Mouse (Mus musculus): ENCODE measurements around the gene Mex3b. TPM values are rescaled to one million over a fixed set of nuclear protein-coding genes. Genes with fewer than 3 reads are reported as not detected.

Mex3b gene
- polyA plus RNA-seq, 1 experiment, result 54.8 TPM

DNA sequence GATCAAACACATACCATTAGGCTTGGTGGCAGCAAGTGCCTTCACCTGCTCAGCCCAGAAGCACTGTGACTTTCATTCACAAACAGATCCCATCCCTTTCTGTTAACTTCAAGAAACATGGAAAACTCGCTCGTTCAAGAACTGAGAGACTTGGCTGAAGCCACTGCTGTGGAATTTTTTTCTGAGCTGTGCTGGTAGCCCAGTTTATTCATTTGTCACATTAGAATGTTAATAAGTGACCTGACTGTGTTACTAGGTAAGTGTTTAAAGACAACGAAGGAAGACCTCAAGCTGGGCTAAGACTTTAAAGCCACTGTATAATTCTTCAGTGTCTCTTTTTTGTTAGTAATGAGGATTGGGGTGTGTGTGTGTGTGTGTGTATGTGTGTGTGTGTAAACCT, 35.9 kb downstream of the Mex3b start:
- Histone ChIP-seq H3K4me1 (ENCODE audit: control insufficient read depth, insufficient read depth, low read length) (no peaks in the 10 kb centered on the region), H3K27me3 (ENCODE audit: control insufficient read depth, insufficient read depth, low read length) (no peaks in the 10 kb centered on the region), H3K27ac (ENCODE audit: control insufficient read depth, insufficient read depth, low read depth, low read length) (no peak overlapping the region), H3K36me3 (ENCODE audit: control insufficient read depth, insufficient read depth, low read length) (no peaks in the 10 kb centered on the region), H3K4me3 (ENCODE audit: control insufficient read depth, low read depth, low read length) (no peak overlapping the region)
- TF ChIP-seq POLR2A (IDR thresholded peaks at IDR 0.05; ENCODE audit: control insufficient read depth, low read depth, low read length), result no peak
- TF ChIP-seq CTCF (IDR thresholded peaks at IDR 0.05; ENCODE audit: control insufficient read depth, insufficient read depth, insufficient replicate concordance, low read depth, low read length), result no peak

GRCm38 (mm10) chr7:82905527-82905926, 38.4 kb downstream of the Mex3b start:
- H3K27me3 ChIP-seq (ENCODE audit: control insufficient read depth, insufficient read depth, low read length), result no peaks in the 10 kb centered on the region
- no peak overlapping the region for H3K27ac ChIP-seq (ENCODE audit: control insufficient read depth, insufficient read depth, low read depth, low read length)
- H3K4me1 ChIP-seq (ENCODE audit: control insufficient read depth, insufficient read depth, low read length), result no peaks in the 10 kb centered on the region
- no peaks in the 10 kb centered on the region for H3K36me3 ChIP-seq (ENCODE audit: control insufficient read depth, insufficient read depth, low read length)
- no peak for TF ChIP-seq POLR2A (IDR thresholded peaks at IDR 0.05; ENCODE audit: control insufficient read depth, low read depth, low read length)
- no peak for TF ChIP-seq CTCF (IDR thresholded peaks at IDR 0.05; ENCODE audit: control insufficient read depth, insufficient read depth, insufficient replicate concordance, low read depth, low read length)
- no peak overlapping the region for H3K4me3 ChIP-seq (ENCODE audit: control insufficient read depth, low read depth, low read length)

- Histone ChIP-seq H3K27ac (ENCODE audit: control insufficient read depth, insufficient read depth, low read depth, low read length) (no peak overlapping the region), H3K36me3 (ENCODE audit: control insufficient read depth, insufficient read depth, low read length) (no peaks in the 10 kb centered on the region), H3K4me3 (ENCODE audit: control insufficient read depth, low read depth, low read length) (no peak overlapping the region), H3K4me1 (ENCODE audit: control insufficient read depth, insufficient read depth, low read length) (no peaks in the 10 kb centered on the region), H3K27me3 (ENCODE audit: control insufficient read depth, insufficient read depth, low read length) (no peaks in the 10 kb centered on the region)
- TF ChIP-seq POLR2A (IDR thresholded peaks at IDR 0.05; ENCODE audit: control insufficient read depth, low read depth, low read length) (no peak), CTCF (IDR thresholded peaks at IDR 0.05; ENCODE audit: control insufficient read depth, insufficient read depth, insufficient replicate concordance, low read depth, low read length) (no peak)
Measured at GRCm38 (mm10) chr7:82907081-82907480, 39.9 kb downstream of the Mex3b start.

DNA sequence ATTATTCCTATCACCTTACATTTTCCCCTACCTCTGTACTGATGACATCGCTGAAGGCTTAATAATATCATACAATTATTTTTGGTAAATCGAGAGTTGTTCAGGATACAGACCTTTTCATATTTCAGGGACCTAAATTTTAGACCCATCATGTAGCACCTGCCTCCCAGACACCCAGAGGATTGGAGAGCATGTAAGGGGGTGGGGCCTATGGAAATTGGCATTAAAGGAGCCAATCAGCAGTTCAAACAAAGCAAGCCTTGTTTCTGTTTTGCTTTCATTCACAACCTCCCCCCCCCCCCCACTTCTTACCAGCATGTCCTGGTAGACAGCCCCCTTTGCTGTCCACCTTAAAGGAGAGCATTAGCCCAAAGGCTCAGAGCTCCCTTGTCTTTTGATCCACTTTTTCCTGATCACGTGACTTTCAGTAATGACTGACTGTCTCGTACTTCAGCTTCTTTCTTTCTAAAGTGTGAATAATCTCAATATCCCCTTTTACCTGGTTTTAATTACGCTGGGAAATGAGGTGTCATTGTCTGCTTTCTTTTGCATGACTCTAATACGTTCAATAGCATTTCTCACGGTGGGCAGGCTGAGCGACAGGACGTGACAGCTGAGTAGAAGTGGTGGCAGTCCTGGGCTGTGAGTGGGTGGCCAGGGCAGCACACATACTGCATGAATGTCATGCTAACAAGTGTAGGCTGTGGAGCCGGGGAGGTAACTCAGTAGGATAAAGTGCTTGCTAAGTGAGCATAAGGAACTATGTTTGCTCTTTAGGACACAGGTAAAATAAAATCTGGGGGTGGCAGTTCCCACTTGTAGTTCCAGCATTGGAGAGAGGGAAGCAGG, 43.6 kb downstream of the Mex3b start:
- TF ChIP-seq POLR2A (IDR thresholded peaks at IDR 0.05; ENCODE audit: control insufficient read depth, low read depth, low read length) (no peak), CTCF (IDR thresholded peaks at IDR 0.05; ENCODE audit: control insufficient read depth, insufficient read depth, insufficient replicate concordance, low read depth, low read length) (no peak)
- Histone ChIP-seq H3K36me3 (ENCODE audit: control insufficient read depth, insufficient read depth, low read length) (no peaks in the 10 kb centered on the region), H3K27ac (ENCODE audit: control insufficient read depth, insufficient read depth, low read depth, low read length) (no peak overlapping the region), H3K4me1 (ENCODE audit: control insufficient read depth, insufficient read depth, low read length) (no peaks in the 10 kb centered on the region), H3K4me3 (ENCODE audit: control insufficient read depth, low read depth, low read length) (no peak overlapping the region), H3K27me3 (ENCODE audit: control insufficient read depth, insufficient read depth, low read length) (no peaks in the 10 kb centered on the region)

DNA sequence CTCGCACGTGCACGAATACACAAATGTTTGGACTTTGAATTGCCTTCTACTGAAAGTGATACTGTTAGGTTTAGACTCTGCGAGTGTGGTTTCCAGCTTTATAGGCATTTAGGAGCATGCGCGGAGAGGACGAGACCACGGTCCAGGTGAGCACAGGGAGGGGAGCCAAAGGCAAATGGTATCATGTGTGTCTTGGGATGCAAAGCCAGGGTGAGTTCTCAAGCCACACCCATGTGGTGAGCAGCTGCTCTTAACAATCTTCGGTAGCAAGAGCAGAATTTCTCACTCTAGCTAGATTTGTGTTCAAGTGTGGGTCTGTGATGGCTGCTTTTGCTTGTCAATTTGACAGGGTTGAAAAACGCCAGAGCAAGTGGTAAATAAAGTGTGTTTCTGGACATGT, 44.4 kb downstream of the Mex3b start:
- Histone ChIP-seq H3K36me3 (ENCODE audit: control insufficient read depth, insufficient read depth, low read length) (no peaks in the 10 kb centered on the region), H3K27ac (ENCODE audit: control insufficient read depth, insufficient read depth, low read depth, low read length) (no peak overlapping the region), H3K4me1 (ENCODE audit: control insufficient read depth, insufficient read depth, low read length) (no peaks in the 10 kb centered on the region), H3K4me3 (ENCODE audit: control insufficient read depth, low read depth, low read length) (no peak overlapping the region), H3K27me3 (ENCODE audit: control insufficient read depth, insufficient read depth, low read length) (no peaks in the 10 kb centered on the region)
- TF ChIP-seq POLR2A (IDR thresholded peaks at IDR 0.05; ENCODE audit: control insufficient read depth, low read depth, low read length) (no peak), CTCF (IDR thresholded peaks at IDR 0.05; ENCODE audit: control insufficient read depth, insufficient read depth, insufficient replicate concordance, low read depth, low read length) (no peak)

DNA sequence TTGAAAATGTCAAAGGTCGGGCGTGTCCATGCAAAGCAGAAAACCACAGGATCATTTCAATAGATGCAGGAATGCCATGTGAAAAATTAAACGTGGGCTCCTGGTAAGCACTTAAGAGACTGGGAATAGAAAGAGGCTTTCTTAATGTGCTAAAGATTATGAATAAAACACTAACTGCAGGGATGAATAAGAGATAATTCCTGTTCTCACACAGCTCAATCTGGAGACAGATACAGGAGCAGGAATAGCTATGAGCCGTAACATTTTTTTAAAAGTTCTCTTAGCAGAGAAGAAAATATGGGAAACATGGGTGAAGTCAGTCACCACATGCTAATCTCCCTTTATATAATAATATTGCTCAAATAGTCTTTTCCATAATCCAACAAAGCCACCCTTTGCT, 47.2 kb downstream of the Mex3b start:
- no peak overlapping the region for H3K27ac ChIP-seq (ENCODE audit: control insufficient read depth, insufficient read depth, low read depth, low read length)
- H3K36me3 ChIP-seq (ENCODE audit: control insufficient read depth, insufficient read depth, low read length), result no peaks in the 10 kb centered on the region
- no peak overlapping the region for H3K4me3 ChIP-seq (ENCODE audit: control insufficient read depth, low read depth, low read length)
- no peaks in the 10 kb centered on the region for H3K27me3 ChIP-seq (ENCODE audit: control insufficient read depth, insufficient read depth, low read length)
- H3K4me1 ChIP-seq (ENCODE audit: control insufficient read depth, insufficient read depth, low read length), result no peaks in the 10 kb centered on the region
- TF ChIP-seq CTCF (IDR thresholded peaks at IDR 0.05; ENCODE audit: control insufficient read depth, insufficient read depth, insufficient replicate concordance, low read depth, low read length) (no peak), POLR2A (IDR thresholded peaks at IDR 0.05; ENCODE audit: control insufficient read depth, low read depth, low read length) (no peak)

Other genes starting within 250 kb of the Mex3b start
- gene Saxo2, start 218.8 kb upstream of the Mex3b start, polyA plus RNA-seq (2012; rRNA removed), result 203 and 277 TPM in 2 replicates
- gene Efl1, start 218.7 kb upstream of the Mex3b start, polyA plus RNA-seq (2012; rRNA removed), result 9.9 and 16.1 TPM in 2 replicates

Measured in testis, adult 2 months (tissue).